Mouse (Mus musculus): ENCODE data around the gene Sct. TPM values are rescaled to one million over a fixed set of nuclear protein-coding genes. Genes with fewer than 3 reads are reported as not detected.

Sct gene
- polyA plus RNA-seq, 1 experiment = 7.4 TPM

DNA sequence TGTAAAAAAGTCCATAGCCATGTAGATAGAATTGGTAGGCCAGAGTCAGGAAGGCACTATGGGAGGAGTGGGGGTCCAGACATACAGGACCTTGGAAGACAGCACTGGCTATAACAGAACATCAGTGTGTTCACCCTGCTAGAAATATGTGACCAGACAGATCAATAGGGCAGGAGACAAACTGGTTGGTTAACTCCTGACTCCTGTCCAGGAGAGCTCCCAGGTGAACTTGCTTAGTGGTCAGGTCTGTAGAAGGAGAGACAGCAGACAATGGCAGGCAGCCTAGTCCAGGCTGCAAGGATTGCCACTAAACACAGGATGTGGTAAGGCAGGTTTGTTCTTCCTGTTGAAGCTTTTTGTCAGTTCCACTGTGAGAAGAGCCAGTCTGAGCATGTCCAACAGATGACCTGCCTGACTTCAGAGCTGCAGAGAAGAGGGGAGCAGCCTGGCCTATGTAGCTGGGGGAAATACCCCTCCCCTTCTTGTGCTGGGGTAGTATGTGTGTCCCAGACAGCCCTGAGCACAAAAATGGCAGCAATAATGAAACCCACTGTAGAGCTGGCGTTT is 23.9 kb upstream of the Sct start:
- Histone ChIP-seq H3K27ac (ENCODE audit: insufficient read depth, low read length) (no peak overlapping the region), H3K4me3 (ENCODE audit: low read depth, low read length) (no peak overlapping the region), H3K36me3 (ENCODE audit: control insufficient read depth, insufficient read depth, low read length, poor library complexity, severe bottlenecking) (peaks cover 32% of the 10 kb centered on the region), H3K4me1 (ENCODE audit: control insufficient read depth, insufficient read depth, low read length) (no peaks in the 10 kb centered on the region), H3K27me3 (ENCODE audit: control insufficient read depth, insufficient read depth, low read length, poor library complexity, severe bottlenecking) (no peaks in the 10 kb centered on the region), H3K9ac (ENCODE audit: low read depth, poor library complexity, severe bottlenecking) (no peak overlapping the region), H3K9me3 (replicated peaks; ENCODE audit: control insufficient read depth, insufficient read depth, low read length, poor library complexity, severe bottlenecking) (no peaks in the 10 kb centered on the region)
- TF ChIP-seq POLR2A (IDR thresholded peaks at IDR 0.05; ENCODE audit: insufficient read depth, low read length) (no peak), EP300 (IDR thresholded peaks at IDR 0.05; ENCODE audit: insufficient read depth, low read depth, low read length) (no peak), CTCF (IDR thresholded peaks at IDR 0.05; ENCODE audit: low read depth, low read length) (no peak)

DNA sequence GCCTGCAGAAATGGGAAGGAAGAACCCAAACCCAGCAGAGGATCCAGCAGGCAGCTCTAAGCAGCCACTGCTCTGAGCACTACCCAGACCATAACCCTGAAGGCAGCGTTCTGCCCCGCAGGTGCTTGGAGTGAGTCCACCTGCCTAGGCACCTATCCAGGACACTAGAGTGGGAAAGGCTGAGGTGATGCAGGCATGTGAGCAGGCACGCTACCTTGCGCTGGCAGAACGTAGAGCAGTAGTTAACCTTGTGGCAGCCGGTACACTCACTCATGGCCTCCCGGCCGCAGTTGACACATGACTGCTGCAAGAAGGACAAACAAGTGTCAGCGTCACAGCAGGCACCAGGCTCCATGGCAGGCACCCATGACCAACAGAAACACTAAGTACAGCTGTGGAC is 22.5 kb upstream of the Sct start:
- TF ChIP-seq POLR2A (IDR thresholded peaks at IDR 0.05; ENCODE audit: insufficient read depth, low read length) (no peak), EP300 (IDR thresholded peaks at IDR 0.05; ENCODE audit: insufficient read depth, low read depth, low read length) (no peak), CTCF (IDR thresholded peaks at IDR 0.05; ENCODE audit: low read depth, low read length) (no peak)
- peaks cover 27% of the 10 kb centered on the region for H3K36me3 ChIP-seq (ENCODE audit: control insufficient read depth, insufficient read depth, low read length, poor library complexity, severe bottlenecking)

DNA sequence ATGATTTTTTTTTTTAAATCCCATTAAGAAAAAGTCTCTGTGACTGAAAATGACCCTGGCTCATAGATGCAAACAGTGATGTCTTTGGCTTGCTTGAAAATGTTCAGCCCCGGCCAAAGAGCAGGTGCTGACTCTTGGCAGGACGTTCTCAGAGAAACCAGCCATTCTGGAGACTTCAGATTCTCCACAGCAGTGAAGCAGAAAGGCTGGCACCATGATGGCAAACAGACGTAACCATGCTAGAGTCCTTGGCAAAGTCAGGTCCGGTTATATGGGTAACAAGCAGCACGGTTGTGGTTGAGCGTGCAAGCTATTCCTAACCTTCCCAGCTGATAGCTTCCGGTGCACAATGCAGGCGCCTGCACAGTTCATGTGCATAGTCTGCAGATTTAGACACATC is 20.2 kb upstream of the Sct start:
- Histone ChIP-seq H3K27me3 (ENCODE audit: control insufficient read depth, insufficient read depth, low read length, poor library complexity, severe bottlenecking) (peaks cover 2% of the 10 kb centered on the region; the same call in 1 of the 2 replicates), H3K9ac (ENCODE audit: low read depth, poor library complexity, severe bottlenecking) (no peak overlapping the region), H3K4me1 (ENCODE audit: control insufficient read depth, insufficient read depth, low read length) (no peaks in the 10 kb centered on the region), H3K27ac (ENCODE audit: insufficient read depth, low read length) (no peak overlapping the region), H3K9me3 (replicated peaks; ENCODE audit: control insufficient read depth, insufficient read depth, low read length, poor library complexity, severe bottlenecking) (no peaks in the 10 kb centered on the region), H3K4me3 (ENCODE audit: low read depth, low read length) (no peak overlapping the region), H3K36me3 (ENCODE audit: control insufficient read depth, insufficient read depth, low read length, poor library complexity, severe bottlenecking) (peaks cover 9% of the 10 kb centered on the region; the same call in 1 of the 2 replicates)
- TF ChIP-seq POLR2A (IDR thresholded peaks at IDR 0.05; ENCODE audit: insufficient read depth, low read length) (no peak), EP300 (IDR thresholded peaks at IDR 0.05; ENCODE audit: insufficient read depth, low read depth, low read length) (no peak), CTCF (IDR thresholded peaks at IDR 0.05; ENCODE audit: low read depth, low read length) (no peak)

More for the DNA sequence above, 22.5 kb upstream of the Sct start:
- no peak overlapping the region for H3K9ac ChIP-seq (ENCODE audit: low read depth, poor library complexity, severe bottlenecking)
- no peaks in the 10 kb centered on the region for H3K4me1 ChIP-seq (ENCODE audit: control insufficient read depth, insufficient read depth, low read length)
- no peak overlapping the region for H3K27ac ChIP-seq (ENCODE audit: insufficient read depth, low read length)
- H3K4me3 ChIP-seq (ENCODE audit: low read depth, low read length) = no peak overlapping the region
- no peaks in the 10 kb centered on the region for H3K27me3 ChIP-seq (ENCODE audit: control insufficient read depth, insufficient read depth, low read length, poor library complexity, severe bottlenecking)
- no peaks in the 10 kb centered on the region for H3K9me3 ChIP-seq (replicated peaks; ENCODE audit: control insufficient read depth, insufficient read depth, low read length, poor library complexity, severe bottlenecking)

DNA sequence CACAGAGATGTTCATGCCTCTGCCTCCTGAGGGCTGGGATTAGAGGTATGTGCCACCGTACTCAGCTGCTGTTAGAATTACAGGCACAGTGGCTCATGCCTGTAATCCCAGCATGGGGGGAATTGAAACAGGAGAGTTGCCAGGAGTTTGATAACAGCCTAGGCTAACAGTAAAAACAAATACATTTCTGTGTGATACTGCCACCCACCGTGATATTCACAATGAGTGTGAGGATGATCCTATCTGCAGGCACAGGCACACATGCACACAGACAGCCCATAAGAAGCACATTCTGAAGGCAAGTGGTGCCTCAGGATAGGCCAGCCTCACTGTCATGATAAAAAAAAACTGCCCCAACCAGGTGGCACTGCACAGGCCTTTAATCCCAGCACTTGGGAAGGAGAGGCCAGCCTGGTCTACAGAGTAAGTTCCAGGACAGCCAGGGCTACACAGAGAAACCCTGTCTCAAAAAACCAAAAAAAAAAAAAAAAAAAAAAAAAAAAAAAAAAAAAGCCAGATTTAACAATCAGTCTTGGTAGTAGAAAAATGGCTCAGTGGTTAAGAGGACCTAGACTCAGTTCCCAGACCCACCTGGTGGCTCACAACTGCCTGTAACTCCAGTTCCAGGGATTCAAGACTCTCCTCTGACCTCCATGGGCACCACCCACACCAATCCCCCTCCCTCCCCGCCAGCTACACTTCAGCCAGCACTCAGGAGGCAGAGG is 19.2 kb upstream of the Sct start:
- Histone ChIP-seq H3K9me3 (replicated peaks; ENCODE audit: control insufficient read depth, insufficient read depth, low read length, poor library complexity, severe bottlenecking) (no peaks in the 10 kb centered on the region), H3K4me3 (ENCODE audit: low read depth, low read length) (no peak overlapping the region), H3K27me3 (ENCODE audit: control insufficient read depth, insufficient read depth, low read length, poor library complexity, severe bottlenecking) (peaks cover 7% of the 10 kb centered on the region; the same call in 1 of the 2 replicates), H3K27ac (ENCODE audit: insufficient read depth, low read length) (no peak overlapping the region), H3K9ac (ENCODE audit: low read depth, poor library complexity, severe bottlenecking) (no peak overlapping the region), H3K36me3 (ENCODE audit: control insufficient read depth, insufficient read depth, low read length, poor library complexity, severe bottlenecking) (peaks cover 9% of the 10 kb centered on the region; the same call in 1 of the 2 replicates), H3K4me1 (ENCODE audit: control insufficient read depth, insufficient read depth, low read length) (peaks cover 2% of the 10 kb centered on the region)
- TF ChIP-seq POLR2A (IDR thresholded peaks at IDR 0.05; ENCODE audit: insufficient read depth, low read length) = no peak

DNA sequence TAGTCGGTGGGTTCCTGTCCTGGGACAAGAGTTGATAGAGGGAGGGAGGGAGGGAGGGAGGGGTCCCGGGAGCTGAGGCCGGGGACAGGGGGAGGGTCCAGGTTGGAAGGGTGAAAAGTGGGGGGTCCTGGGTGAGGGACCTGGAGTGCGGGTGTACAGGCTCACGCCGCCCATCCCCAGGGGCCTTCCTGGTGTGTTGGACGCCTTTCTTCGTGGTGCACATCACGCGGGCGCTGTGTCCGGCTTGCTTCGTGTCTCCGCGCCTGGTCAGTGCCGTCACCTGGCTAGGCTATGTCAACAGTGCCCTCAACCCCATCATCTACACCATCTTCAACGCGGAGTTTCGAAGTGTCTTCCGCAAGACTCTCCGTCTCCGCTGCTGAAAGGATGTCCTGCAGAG is 15.5 kb upstream of the Sct start:
- no peak for TF ChIP-seq POLR2A (IDR thresholded peaks at IDR 0.05; ENCODE audit: insufficient read depth, low read length)
- TF ChIP-seq CTCF (IDR thresholded peaks at IDR 0.05; ENCODE audit: low read depth, low read length) = no peak
- no peak for TF ChIP-seq EP300 (IDR thresholded peaks at IDR 0.05; ENCODE audit: insufficient read depth, low read depth, low read length)
- Histone ChIP-seq H3K27me3 (ENCODE audit: control insufficient read depth, insufficient read depth, low read length, poor library complexity, severe bottlenecking) (peaks cover 15% of the 10 kb centered on the region), H3K27ac (ENCODE audit: insufficient read depth, low read length) (no peak overlapping the region), H3K4me1 (ENCODE audit: control insufficient read depth, insufficient read depth, low read length) (peaks cover 2% of the 10 kb centered on the region), H3K9ac (ENCODE audit: low read depth, poor library complexity, severe bottlenecking) (peak overlapping the region; percentile 34; the same call in 1 of the 2 replicates), H3K9me3 (replicated peaks; ENCODE audit: control insufficient read depth, insufficient read depth, low read length, poor library complexity, severe bottlenecking) (no peaks in the 10 kb centered on the region), H3K4me3 (ENCODE audit: low read depth, low read length) (peak overlapping the region; percentile 39), H3K36me3 (ENCODE audit: control insufficient read depth, insufficient read depth, low read length, poor library complexity, severe bottlenecking) (no peaks in the 10 kb centered on the region)

DNA sequence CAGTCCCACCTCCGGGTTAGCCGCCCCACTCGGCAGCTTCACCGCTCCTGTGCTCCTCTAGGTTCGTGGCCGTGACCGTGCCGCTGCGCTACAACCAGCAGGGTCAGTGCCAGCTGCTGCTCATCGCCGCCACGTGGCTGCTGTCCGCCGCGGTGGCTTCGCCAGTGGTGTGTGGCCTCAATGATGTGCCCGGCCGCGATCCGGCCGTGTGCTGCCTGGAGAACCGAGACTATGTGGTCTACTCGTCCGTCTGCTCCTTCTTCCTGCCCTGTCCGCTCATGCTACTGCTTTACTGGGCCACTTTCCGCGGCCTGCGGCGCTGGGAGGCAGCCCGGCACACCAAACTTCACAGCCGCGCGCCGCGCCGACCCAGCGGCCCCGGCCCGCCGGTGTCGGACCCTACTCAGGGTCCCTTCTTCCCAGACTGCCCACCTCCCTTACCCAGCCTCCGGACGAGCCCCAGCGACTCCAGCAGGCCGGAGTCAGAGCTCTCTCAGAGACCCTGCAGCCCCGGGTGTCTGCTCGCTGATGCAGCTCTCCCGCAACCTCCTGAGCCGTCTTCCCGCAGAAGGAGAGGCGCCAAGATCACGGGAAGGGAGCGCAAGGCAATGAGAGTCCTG is 15.0 kb upstream of the Sct start:
- TF ChIP-seq CTCF (IDR thresholded peaks at IDR 0.05; ENCODE audit: low read depth, low read length) (no peak), EP300 (IDR thresholded peaks at IDR 0.05; ENCODE audit: insufficient read depth, low read depth, low read length) (no peak), POLR2A (IDR thresholded peaks at IDR 0.05; ENCODE audit: insufficient read depth, low read length) (no peak)
- H3K9me3 ChIP-seq (replicated peaks; ENCODE audit: control insufficient read depth, insufficient read depth, low read length, poor library complexity, severe bottlenecking) = no peaks in the 10 kb centered on the region
- H3K4me3 ChIP-seq (ENCODE audit: low read depth, low read length) = peak overlapping the region; percentile 39
- no peaks in the 10 kb centered on the region for H3K36me3 ChIP-seq (ENCODE audit: control insufficient read depth, insufficient read depth, low read length, poor library complexity, severe bottlenecking)
- H3K9ac ChIP-seq (ENCODE audit: low read depth, poor library complexity, severe bottlenecking) = peak overlapping the region; percentile 34; the same call in 1 of the 2 replicates
- H3K4me1 ChIP-seq (ENCODE audit: control insufficient read depth, insufficient read depth, low read length) = peaks cover 2% of the 10 kb centered on the region
- H3K27me3 ChIP-seq (ENCODE audit: control insufficient read depth, insufficient read depth, low read length, poor library complexity, severe bottlenecking) = peaks cover 15% of the 10 kb centered on the region
- no peak overlapping the region for H3K27ac ChIP-seq (ENCODE audit: insufficient read depth, low read length)
